Mouse (Mus musculus): ENCODE data around the gene Cdk15. TPM values are rescaled to one million over a fixed set of nuclear protein-coding genes. Genes with fewer than 3 reads are reported as not detected.
A peak's percentile ranks its signal among the peaks of the same experiment; 100 is the strongest.

The Cdk15 gene
- polyA plus RNA-seq, 1 experiment from 2014 or later = 1.3 TPM

DNA sequence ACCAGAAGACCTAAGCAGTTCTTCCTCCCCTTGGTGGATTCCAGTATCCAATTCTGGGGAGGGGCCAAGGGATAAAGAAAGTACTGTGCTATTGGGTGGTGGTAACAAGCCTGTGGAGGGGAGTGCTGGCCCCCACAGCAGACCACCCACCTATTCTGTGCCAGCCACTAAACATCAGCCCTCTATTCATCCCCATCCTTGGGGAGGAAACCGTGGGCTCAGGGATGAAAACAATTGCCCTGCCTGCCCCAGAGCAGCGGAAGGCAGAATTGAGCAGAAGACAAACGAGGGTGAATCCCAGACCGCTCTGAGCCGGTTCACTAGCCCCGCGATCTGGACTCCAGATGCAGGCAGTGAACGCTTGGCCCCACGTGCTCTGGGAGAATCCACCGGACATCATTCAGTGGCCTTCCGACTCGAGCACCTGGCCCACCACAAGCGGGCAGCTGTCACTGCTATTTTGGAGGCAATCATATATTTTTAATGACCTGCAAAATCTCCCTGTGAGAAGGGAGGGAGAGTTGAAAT is 119.4 kb downstream of the Cdk15 start:
- 5% methylated on average over 13 of the region's 13 CpGs for WGBS
- H3K4me3 ChIP-seq = 0 out of 2 replicates have a peak overlapping the region, but pooled peaks have one; percentile 7

DNA sequence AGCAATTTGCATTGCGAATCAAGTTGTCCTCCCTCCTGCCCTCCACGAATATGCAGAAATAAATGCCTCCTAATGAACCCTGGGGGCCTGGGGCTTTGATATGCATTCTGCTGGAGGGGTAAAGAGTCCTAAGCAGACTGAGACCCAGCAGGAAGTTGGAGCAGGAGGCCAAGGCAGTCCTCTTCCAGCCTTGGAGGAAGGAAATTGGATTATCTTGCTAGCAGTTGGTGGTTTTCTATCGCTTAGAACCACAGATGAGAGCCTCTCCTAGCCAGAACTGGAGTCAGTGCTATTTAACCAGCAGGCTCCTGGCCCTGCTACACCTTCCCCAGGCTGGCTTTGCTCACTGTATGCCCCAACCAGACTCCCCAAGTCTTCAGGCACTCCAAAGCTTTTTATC is 119.9 kb downstream of the Cdk15 start:
- Histone ChIP-seq H3K9me3 (no peaks in the 10 kb centered on the region), H3K36me3 (no peaks in the 10 kb centered on the region), H3K4me3 (0 out of 2 replicates have a peak overlapping the region, but pooled peaks have one; percentile 7), H3K27ac (peak overlapping the region; percentile 79), H3K4me1 (replicated peaks) (peaks cover 13% of the 10 kb centered on the region), H3K27me3 (ENCODE audit: insufficient read depth, poor library complexity, severe bottlenecking) (no peaks in the 10 kb centered on the region)
- DNase-seq (ENCODE audit: low spot score) = no peak
- 10% methylated on average over 3 of the region's 3 CpGs for WGBS

More for the DNA sequence above, 119.4 kb downstream of the Cdk15 start:
- Histone ChIP-seq H3K27ac (peak overlapping the region; percentile 79), H3K4me1 (replicated peaks) (peaks cover 13% of the 10 kb centered on the region), H3K9me3 (no peaks in the 10 kb centered on the region), H3K27me3 (ENCODE audit: insufficient read depth, poor library complexity, severe bottlenecking) (no peaks in the 10 kb centered on the region), H3K36me3 (no peaks in the 10 kb centered on the region)
- DNase-seq (ENCODE audit: low spot score) = peak; percentile 65

DNA sequence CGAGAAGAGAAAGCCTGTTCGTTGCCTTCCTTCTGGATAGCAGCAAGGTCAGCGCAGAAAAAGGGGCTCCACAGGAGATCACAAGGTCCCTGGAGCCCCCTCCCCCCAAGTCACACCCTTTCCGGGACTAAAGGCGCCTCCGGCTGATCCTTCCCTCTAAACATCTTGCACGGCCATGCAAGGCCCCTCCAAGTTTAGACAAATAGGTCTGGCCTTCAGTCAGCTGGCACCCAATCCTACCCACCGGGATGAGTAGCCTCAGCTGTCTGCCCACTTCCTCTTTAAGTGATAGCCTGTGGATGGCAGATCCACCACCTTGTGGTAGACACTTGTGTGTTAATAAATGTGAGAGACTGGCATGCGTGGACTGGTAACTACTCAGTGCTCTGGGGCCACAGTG is 120.6 kb downstream of the Cdk15 start:
- no peaks in the 10 kb centered on the region for H3K27me3 ChIP-seq (ENCODE audit: insufficient read depth, poor library complexity, severe bottlenecking)
- H3K4me3 ChIP-seq = no peak overlapping the region
- H3K9me3 ChIP-seq = no peaks in the 10 kb centered on the region
- H3K27ac ChIP-seq = no peak overlapping the region
- H3K4me1 ChIP-seq (replicated peaks) = peaks cover 13% of the 10 kb centered on the region
- DNase-seq (ENCODE audit: low spot score) = no peak
- H3K36me3 ChIP-seq = no peaks in the 10 kb centered on the region
- 74% methylated on average over 9 of the region's 9 CpGs for WGBS

DNA sequence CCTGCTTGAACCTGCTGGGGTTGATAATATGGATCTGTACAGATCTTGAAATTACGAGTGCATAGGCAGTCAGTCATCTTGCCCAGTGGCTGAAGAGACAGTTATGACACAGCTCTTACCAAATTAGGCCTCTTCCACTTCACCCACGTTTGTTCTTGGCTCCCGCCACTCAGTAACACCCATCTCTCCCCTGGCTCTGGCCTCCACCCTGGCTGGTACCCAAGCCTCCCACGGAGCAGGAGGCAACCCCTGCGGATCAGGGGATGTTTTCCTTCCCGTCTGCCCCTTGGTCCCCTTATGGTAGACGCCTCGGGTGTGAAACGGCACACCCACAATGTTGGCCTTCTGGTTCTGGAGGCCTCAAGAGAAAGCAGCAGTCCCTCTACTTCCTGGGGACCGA is 124.2 kb downstream of the Cdk15 start:
- WGBS = 78% methylated on average over 10 of the region's 10 CpGs
- Histone ChIP-seq H3K4me1 (replicated peaks) (peaks cover 10% of the 10 kb centered on the region), H3K27me3 (ENCODE audit: insufficient read depth, poor library complexity, severe bottlenecking) (no peaks in the 10 kb centered on the region)

DNA sequence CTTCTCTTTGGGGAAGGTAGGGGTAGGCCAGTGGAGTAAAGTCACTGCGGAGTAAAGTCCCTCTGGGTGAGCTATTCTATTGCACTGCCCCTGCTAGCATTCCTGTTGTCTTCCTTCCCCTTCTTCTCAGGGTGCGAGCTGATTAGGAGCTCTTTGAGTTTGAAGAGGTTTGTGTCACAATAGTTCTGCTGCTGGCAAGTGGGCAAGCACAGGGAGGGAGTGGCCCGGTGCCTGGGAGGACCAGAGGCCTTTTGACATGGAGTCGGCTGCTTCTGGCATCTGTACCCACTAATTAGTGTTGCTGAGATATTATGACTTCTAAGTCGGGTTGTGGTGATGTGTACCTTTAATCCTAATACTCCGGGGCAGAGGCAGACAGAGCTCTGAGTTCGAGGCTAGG is 124.8 kb downstream of the Cdk15 start:
- H3K27ac ChIP-seq = no peak overlapping the region
- peaks cover 5% of the 10 kb centered on the region for H3K4me1 ChIP-seq (replicated peaks)
- H3K4me3 ChIP-seq = no peak overlapping the region
- H3K9me3 ChIP-seq = no peaks in the 10 kb centered on the region
- DNase-seq (ENCODE audit: low spot score) = no peak
- 81% methylated on average over 7 of the region's 7 CpGs for WGBS
- H3K36me3 ChIP-seq = no peaks in the 10 kb centered on the region
- H3K27me3 ChIP-seq (ENCODE audit: insufficient read depth, poor library complexity, severe bottlenecking) = no peaks in the 10 kb centered on the region

More for the DNA sequence above, 124.2 kb downstream of the Cdk15 start:
- Histone ChIP-seq H3K9me3 (no peaks in the 10 kb centered on the region), H3K27ac (no peak overlapping the region), H3K4me3 (no peak overlapping the region), H3K36me3 (no peaks in the 10 kb centered on the region)
- no peak for DNase-seq (ENCODE audit: low spot score)

DNA sequence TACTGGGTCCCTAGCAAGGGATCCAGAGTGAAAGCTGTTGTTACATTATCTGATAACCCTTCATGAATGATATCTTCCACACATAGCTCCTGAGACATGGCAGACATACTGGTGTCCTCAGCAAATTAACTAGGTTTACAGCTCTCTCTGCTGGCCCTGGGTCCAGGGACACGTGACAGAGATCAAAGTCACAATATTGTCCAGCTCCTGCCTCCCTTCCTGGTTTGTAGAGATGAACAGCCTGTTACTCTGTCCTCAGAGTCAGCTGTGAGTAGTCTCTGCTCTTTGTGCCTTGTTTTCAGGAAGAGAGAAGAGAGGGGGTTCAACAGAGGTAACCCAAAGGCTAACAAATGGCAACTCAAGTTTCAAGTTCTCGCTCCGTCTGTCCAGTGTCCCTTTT is 125.8 kb downstream of the Cdk15 start:
- no peaks in the 10 kb centered on the region for H3K9me3 ChIP-seq
- H3K36me3 ChIP-seq = no peaks in the 10 kb centered on the region
- no peaks in the 10 kb centered on the region for H3K27me3 ChIP-seq (ENCODE audit: insufficient read depth, poor library complexity, severe bottlenecking)
- WGBS = 92% methylated on average over 3 of the region's 3 CpGs
- H3K27ac ChIP-seq = no peak overlapping the region
- peaks cover 1% of the 10 kb centered on the region for H3K4me1 ChIP-seq (replicated peaks)
- no peak overlapping the region for H3K4me3 ChIP-seq
- no peak for DNase-seq (ENCODE audit: low spot score)

DNA sequence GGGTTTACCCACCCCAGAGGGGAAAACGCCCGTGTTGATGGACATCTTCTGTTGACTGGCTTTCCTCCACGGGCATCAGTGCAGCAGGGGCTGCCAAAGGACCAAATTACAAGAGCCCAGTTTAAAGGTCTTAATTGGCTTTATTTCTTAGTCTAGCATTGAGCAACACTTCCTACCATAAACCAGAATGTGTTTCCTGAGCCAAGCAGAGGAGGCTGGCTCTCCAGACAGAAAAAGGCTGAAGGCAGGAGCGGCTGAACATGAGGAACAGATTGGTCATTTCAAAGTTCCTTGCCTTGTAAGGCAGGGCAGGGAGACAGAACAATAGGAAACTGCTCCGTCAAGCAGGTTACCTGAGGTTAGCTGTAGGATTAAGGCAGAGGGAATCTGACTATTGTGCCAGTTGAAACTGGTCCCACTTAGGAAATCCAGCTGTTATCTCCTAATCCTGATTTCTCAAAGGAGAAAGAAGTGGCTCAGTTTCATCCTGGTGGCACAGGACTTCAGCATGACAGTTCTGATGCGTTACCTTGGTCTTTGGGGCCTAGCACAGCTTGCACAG is 126.4 kb downstream of the Cdk15 start:
- no peak for DNase-seq (ENCODE audit: low spot score)
- 80% methylated on average over 6 of the region's 6 CpGs for WGBS
- no peak overlapping the region for H3K4me3 ChIP-seq
- H3K36me3 ChIP-seq = no peaks in the 10 kb centered on the region
- peaks cover 7% of the 10 kb centered on the region for H3K4me1 ChIP-seq (replicated peaks)
- H3K27ac ChIP-seq = no peak overlapping the region
- no peaks in the 10 kb centered on the region for H3K9me3 ChIP-seq
- no peaks in the 10 kb centered on the region for H3K27me3 ChIP-seq (ENCODE audit: insufficient read depth, poor library complexity, severe bottlenecking)

DNA sequence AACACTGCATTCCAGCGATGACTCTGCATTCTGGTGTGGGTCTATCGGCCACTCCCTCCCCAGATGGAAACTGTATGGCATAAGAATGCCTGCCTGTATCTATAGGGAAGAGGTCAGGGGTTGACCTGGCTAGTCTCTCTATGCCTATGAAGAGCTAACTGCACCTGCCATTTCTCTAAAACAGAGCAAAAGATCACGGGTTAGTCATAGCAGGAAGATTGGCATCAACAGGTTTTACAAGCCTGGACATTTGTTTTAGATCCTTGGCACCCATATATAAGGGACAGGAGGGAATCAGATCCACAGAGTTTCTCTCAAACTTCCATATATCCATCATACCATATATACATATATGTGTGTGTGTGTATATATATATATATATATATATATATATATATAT is 127.7 kb downstream of the Cdk15 start:
- Histone ChIP-seq H3K27me3 (ENCODE audit: insufficient read depth, poor library complexity, severe bottlenecking) (no peaks in the 10 kb centered on the region), H3K27ac (no peak overlapping the region), H3K4me1 (replicated peaks) (peaks cover 7% of the 10 kb centered on the region), H3K9me3 (no peaks in the 10 kb centered on the region), H3K4me3 (no peak overlapping the region), H3K36me3 (no peaks in the 10 kb centered on the region)
- WGBS = 89% methylated on average over 3 of the region's 3 CpGs
- DNase-seq (ENCODE audit: low spot score) = no peak

DNA sequence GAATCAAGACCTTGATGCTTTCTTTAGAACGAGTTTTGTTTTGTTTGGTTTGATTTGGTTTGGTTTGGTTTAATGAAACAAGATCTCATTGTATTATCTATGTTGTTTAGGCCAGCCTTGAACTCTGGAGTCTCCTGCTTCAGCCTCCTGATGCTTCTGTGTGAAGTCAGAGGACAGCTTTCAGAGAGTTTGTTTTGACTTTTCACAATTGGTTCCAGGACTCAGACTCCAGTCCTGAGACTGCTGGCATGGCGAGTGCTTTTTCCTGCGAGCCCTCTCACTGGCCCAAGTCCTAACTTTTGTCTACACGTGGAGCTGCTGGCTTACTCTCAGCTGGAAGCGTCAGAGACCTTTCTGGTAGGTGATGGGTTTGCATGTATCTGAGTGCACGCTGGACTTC is 128.9 kb downstream of the Cdk15 start:
- Histone ChIP-seq H3K36me3 (no peaks in the 10 kb centered on the region), H3K27me3 (ENCODE audit: insufficient read depth, poor library complexity, severe bottlenecking) (no peaks in the 10 kb centered on the region), H3K9me3 (no peaks in the 10 kb centered on the region), H3K4me3 (no peak overlapping the region), H3K27ac (no peak overlapping the region), H3K4me1 (replicated peaks) (peaks cover 7% of the 10 kb centered on the region)
- no peak for DNase-seq (ENCODE audit: low spot score)
- WGBS = 78% methylated on average over 6 of the region's 6 CpGs

DNA sequence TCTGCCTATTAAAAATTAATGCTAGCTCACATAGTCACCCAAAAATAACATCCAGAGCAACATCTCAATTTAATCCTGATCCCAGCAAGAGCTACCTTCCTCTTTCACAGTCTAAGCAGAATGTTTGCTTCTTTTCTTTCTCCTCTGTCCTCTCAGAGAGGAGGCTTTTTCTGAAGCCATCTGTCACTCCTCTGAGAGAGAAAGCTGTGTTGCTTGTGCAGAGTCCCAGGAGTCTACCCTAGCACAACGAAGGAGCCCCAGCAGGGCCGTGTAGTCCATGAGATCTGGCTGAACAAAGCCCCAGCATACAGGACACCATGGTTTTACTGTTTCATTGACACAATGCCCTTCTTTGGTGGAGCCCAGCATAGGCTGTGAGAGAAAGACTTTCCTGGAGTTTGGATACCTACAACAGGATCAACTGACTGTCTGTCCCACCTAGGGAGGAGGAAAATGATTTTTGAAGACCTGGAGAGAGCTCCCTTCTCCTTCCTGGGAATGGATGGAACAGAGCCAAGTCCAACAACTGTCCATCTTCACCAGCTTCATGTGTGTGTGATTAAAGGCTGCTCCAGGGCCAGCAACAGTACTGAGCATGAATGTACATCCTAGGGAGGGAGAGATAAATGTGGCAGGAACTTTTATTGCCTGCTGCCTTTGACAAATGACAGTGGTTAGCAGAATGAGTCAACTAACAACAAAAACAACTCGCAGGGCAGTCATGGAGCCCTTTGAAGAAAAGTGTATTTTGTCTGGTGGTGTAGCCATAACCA is 131.0 kb downstream of the Cdk15 start:
- H3K4me1 ChIP-seq (replicated peaks) = peaks cover 11% of the 10 kb centered on the region
- DNase-seq (ENCODE audit: low spot score) = no peak
- H3K27me3 ChIP-seq (ENCODE audit: insufficient read depth, poor library complexity, severe bottlenecking) = no peaks in the 10 kb centered on the region
- no peaks in the 10 kb centered on the region for H3K36me3 ChIP-seq
- peak overlapping the region; percentile 74 for H3K27ac ChIP-seq
- WGBS = 49% methylated on average over 3 of the region's 3 CpGs
- no peaks in the 10 kb centered on the region for H3K9me3 ChIP-seq
- H3K4me3 ChIP-seq = no peak overlapping the region

DNA sequence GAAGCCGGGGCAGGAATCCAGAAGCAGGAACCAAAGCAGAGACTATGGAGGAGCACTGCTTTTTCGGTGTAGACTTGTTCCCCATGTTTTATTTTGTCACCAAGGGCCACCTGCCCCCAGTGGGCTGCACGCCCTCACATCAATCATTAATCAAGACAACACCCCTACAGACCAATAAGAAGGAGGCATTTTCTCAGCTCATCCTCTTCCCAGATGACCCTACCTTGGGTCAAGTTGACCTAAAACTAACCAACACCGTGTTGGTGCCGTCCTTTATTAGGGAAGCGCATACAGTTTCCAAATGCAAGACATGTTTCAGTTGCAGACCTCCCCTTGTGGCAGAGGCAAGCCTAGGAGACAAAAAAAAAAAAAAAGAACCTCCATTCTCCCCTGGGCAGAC is 132.5 kb downstream of the Cdk15 start:
- peaks cover 15% of the 10 kb centered on the region for H3K4me1 ChIP-seq (replicated peaks)
- H3K4me3 ChIP-seq = no peak overlapping the region
- H3K9me3 ChIP-seq = no peaks in the 10 kb centered on the region
- no peak for DNase-seq (ENCODE audit: low spot score)
- H3K27me3 ChIP-seq (ENCODE audit: insufficient read depth, poor library complexity, severe bottlenecking) = no peaks in the 10 kb centered on the region
- WGBS = 89% methylated on average over 6 of the region's 6 CpGs
- H3K27ac ChIP-seq = no peak overlapping the region
- no peaks in the 10 kb centered on the region for H3K36me3 ChIP-seq

DNA sequence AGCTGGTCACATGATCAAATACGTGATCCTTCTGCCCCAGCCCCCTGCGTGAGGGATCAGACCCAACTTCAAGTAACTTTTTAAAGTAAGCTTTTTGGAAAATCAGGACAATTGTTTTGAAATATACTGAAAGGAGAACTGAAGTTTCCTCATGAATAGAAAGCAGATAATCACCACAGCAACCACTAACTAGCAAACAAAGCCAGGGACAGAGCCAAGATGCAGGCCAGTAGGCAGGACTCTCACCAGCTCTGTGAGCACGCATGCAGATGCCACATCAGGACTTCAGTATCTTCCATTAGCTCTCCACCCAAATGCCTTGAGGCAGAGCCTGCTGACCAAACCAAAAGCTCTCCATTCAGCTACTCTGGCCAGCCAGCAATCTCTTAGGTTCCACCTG is 135.0 kb downstream of the Cdk15 start:
- H3K4me1 ChIP-seq (replicated peaks) = peaks cover 36% of the 10 kb centered on the region

DNA sequence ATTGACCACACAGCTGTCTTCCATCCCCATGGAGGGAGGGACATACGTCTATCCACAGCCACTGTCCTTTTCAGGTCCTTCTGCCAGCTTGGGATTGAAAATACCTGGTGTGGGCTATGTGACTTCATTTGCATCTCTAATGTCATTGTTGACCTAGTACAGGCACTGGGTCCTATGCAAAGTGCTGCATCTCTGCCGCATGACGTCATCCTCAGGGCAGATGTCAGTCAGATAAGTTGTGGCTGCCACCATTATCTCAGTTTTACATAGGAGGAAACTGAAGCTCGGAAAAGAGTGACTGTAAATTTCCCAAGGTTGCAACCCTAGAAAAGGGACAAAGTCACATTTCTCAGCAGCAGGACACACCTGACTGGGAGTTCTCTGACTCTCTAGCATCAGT is 137.4 kb downstream of the Cdk15 start:
- DNase-seq (ENCODE audit: low spot score) = no peak
- WGBS = 83% methylated on average over 4 of the region's 4 CpGs
- Histone ChIP-seq H3K27me3 (ENCODE audit: insufficient read depth, poor library complexity, severe bottlenecking) (no peaks in the 10 kb centered on the region), H3K4me3 (no peak overlapping the region), H3K27ac (peak overlapping the region; percentile 84), H3K36me3 (no peaks in the 10 kb centered on the region), H3K4me1 (replicated peaks) (peaks cover 50% of the 10 kb centered on the region), H3K9me3 (no peaks in the 10 kb centered on the region)

More for the DNA sequence above, 135.0 kb downstream of the Cdk15 start:
- no peak for DNase-seq (ENCODE audit: low spot score)
- H3K27ac ChIP-seq = no peak overlapping the region
- no peak overlapping the region for H3K4me3 ChIP-seq
- no peaks in the 10 kb centered on the region for H3K36me3 ChIP-seq
- 63% methylated on average over 3 of the region's 3 CpGs for WGBS
- H3K9me3 ChIP-seq = no peaks in the 10 kb centered on the region
- H3K27me3 ChIP-seq (ENCODE audit: insufficient read depth, poor library complexity, severe bottlenecking) = no peaks in the 10 kb centered on the region

Data from hindbrain, embryonic 10.5 days (tissue).